Mouse (Mus musculus): ENCODE measurements around the gene C1qtnf9. TPM values are rescaled to one million over a fixed set of nuclear protein-coding genes. Genes with fewer than 3 reads are reported as not detected.

The C1qtnf9 gene
- polyA plus RNA-seq, 1 experiment: 0.70 TPM

GRCm38 (mm10) chr14:60765025-60765424 is 2.9 kb upstream of the C1qtnf9 start:
- H3K27me3 ChIP-seq (ENCODE audit: control insufficient read depth, insufficient read depth, low read length): no peaks in the 10 kb centered on the region
- peak overlapping the region; percentile 63 for H3K27ac ChIP-seq (ENCODE audit: insufficient read depth, low read depth, low read length)
- no peak for TF ChIP-seq CTCF (IDR thresholded peaks at IDR 0.05; ENCODE audit: extremely low read depth, insufficient read length, insufficient replicate concordance, low read depth, low read length)
- TF ChIP-seq POLR2A (IDR thresholded peaks at IDR 0.05; ENCODE audit: low read depth, low read length): no peak
- no peak overlapping the region for H3K4me3 ChIP-seq (ENCODE audit: low read depth, low read length)
- no peaks in the 10 kb centered on the region for H3K4me1 ChIP-seq (ENCODE audit: control insufficient read depth, insufficient read depth, insufficient read length, low read length)
- H3K36me3 ChIP-seq (ENCODE audit: control insufficient read depth, insufficient read depth, low read length): peaks cover 30% of the 10 kb centered on the region
- WGBS: 64% methylated on average over 2 of the region's 2 CpGs

- Histone ChIP-seq H3K4me3 (ENCODE audit: low read depth, low read length) (no peak overlapping the region), H3K27ac (ENCODE audit: insufficient read depth, low read depth, low read length) (0 out of 2 replicates have a peak overlapping the region, but pooled peaks have one; percentile 43), H3K4me1 (ENCODE audit: control insufficient read depth, insufficient read depth, insufficient read length, low read length) (no peaks in the 10 kb centered on the region), H3K27me3 (ENCODE audit: control insufficient read depth, insufficient read depth, low read length) (no peaks in the 10 kb centered on the region), H3K36me3 (ENCODE audit: control insufficient read depth, insufficient read depth, low read length) (no peaks in the 10 kb centered on the region)
- no peak for TF ChIP-seq CTCF (IDR thresholded peaks at IDR 0.05; ENCODE audit: extremely low read depth, insufficient read length, insufficient replicate concordance, low read depth, low read length)
- no peak for TF ChIP-seq POLR2A (IDR thresholded peaks at IDR 0.05; ENCODE audit: low read depth, low read length)
- 47% methylated on average over 6 of the region's 6 CpGs for WGBS
These were observed 1.4 kb downstream of the C1qtnf9 start for GRCm38 (mm10) chr14:60769340-60769739.

- Histone ChIP-seq H3K27ac (ENCODE audit: insufficient read depth, low read depth, low read length) (no peak overlapping the region), H3K27me3 (ENCODE audit: control insufficient read depth, insufficient read depth, low read length) (no peaks in the 10 kb centered on the region), H3K4me3 (ENCODE audit: low read depth, low read length) (no peak overlapping the region), H3K36me3 (ENCODE audit: control insufficient read depth, insufficient read depth, low read length) (no peaks in the 10 kb centered on the region), H3K4me1 (ENCODE audit: control insufficient read depth, insufficient read depth, insufficient read length, low read length) (no peaks in the 10 kb centered on the region)
- 58% methylated on average over 6 of the region's 6 CpGs for WGBS
- no peak for TF ChIP-seq CTCF (IDR thresholded peaks at IDR 0.05; ENCODE audit: extremely low read depth, insufficient read length, insufficient replicate concordance, low read depth, low read length)
- TF ChIP-seq POLR2A (IDR thresholded peaks at IDR 0.05; ENCODE audit: low read depth, low read length): no peak
These were observed 2.7 kb downstream of the C1qtnf9 start for GRCm38 (mm10) chr14:60770594-60770993.

- Histone ChIP-seq H3K27ac (ENCODE audit: insufficient read depth, low read depth, low read length) (no peak overlapping the region), H3K4me1 (ENCODE audit: control insufficient read depth, insufficient read depth, insufficient read length, low read length) (no peaks in the 10 kb centered on the region), H3K36me3 (ENCODE audit: control insufficient read depth, insufficient read depth, low read length) (no peaks in the 10 kb centered on the region), H3K4me3 (ENCODE audit: low read depth, low read length) (peak overlapping the region; percentile 21; the same call in 1 of the 2 replicates), H3K27me3 (ENCODE audit: control insufficient read depth, insufficient read depth, low read length) (no peaks in the 10 kb centered on the region)
- peak; percentile 99; the same call in 1 of the 2 replicates for TF ChIP-seq CTCF (IDR thresholded peaks at IDR 0.05; ENCODE audit: extremely low read depth, insufficient read length, insufficient replicate concordance, low read depth, low read length)
- TF ChIP-seq POLR2A (IDR thresholded peaks at IDR 0.05; ENCODE audit: low read depth, low read length): no peak
- WGBS: under 1% methylated on average over 8 of the region's 8 CpGs
These were observed 3.1 kb downstream of the C1qtnf9 start for GRCm38 (mm10) chr14:60771057-60771456.

- Histone ChIP-seq H3K36me3 (ENCODE audit: control insufficient read depth, insufficient read depth, low read length) (no peaks in the 10 kb centered on the region), H3K4me1 (ENCODE audit: control insufficient read depth, insufficient read depth, insufficient read length, low read length) (no peaks in the 10 kb centered on the region), H3K27ac (ENCODE audit: insufficient read depth, low read depth, low read length) (no peak overlapping the region), H3K4me3 (ENCODE audit: low read depth, low read length) (no peak overlapping the region), H3K27me3 (ENCODE audit: control insufficient read depth, insufficient read depth, low read length) (no peaks in the 10 kb centered on the region)
- TF ChIP-seq CTCF (IDR thresholded peaks at IDR 0.05; ENCODE audit: extremely low read depth, insufficient read length, insufficient replicate concordance, low read depth, low read length) (peak; percentile 10; the same call in 1 of the 2 replicates), POLR2A (IDR thresholded peaks at IDR 0.05; ENCODE audit: low read depth, low read length) (no peak)
- WGBS: 83% methylated on average over 2 of the region's 2 CpGs
These were observed 5.5 kb downstream of the C1qtnf9 start for GRCm38 (mm10) chr14:60773476-60773875.

- no peaks in the 10 kb centered on the region for H3K27me3 ChIP-seq (ENCODE audit: control insufficient read depth, insufficient read depth, low read length)
- H3K27ac ChIP-seq (ENCODE audit: insufficient read depth, low read depth, low read length): no peak overlapping the region
- no peaks in the 10 kb centered on the region for H3K36me3 ChIP-seq (ENCODE audit: control insufficient read depth, insufficient read depth, low read length)
- H3K4me3 ChIP-seq (ENCODE audit: low read depth, low read length): no peak overlapping the region
- WGBS: 83% methylated on average over 8 of the region's 8 CpGs
- no peaks in the 10 kb centered on the region for H3K4me1 ChIP-seq (ENCODE audit: control insufficient read depth, insufficient read depth, insufficient read length, low read length)
- TF ChIP-seq CTCF (IDR thresholded peaks at IDR 0.05; ENCODE audit: extremely low read depth, insufficient read length, insufficient replicate concordance, low read depth, low read length) (no peak), POLR2A (IDR thresholded peaks at IDR 0.05; ENCODE audit: low read depth, low read length) (no peak)
These were observed 8.6 kb downstream of the C1qtnf9 start for GRCm38 (mm10) chr14:60776521-60776920.

- H3K36me3 ChIP-seq (ENCODE audit: control insufficient read depth, insufficient read depth, low read length): no peaks in the 10 kb centered on the region
- no peaks in the 10 kb centered on the region for H3K4me1 ChIP-seq (ENCODE audit: control insufficient read depth, insufficient read depth, insufficient read length, low read length)
- TF ChIP-seq POLR2A (IDR thresholded peaks at IDR 0.05; ENCODE audit: low read depth, low read length) (no peak), CTCF (IDR thresholded peaks at IDR 0.05; ENCODE audit: extremely low read depth, insufficient read length, insufficient replicate concordance, low read depth, low read length) (no peak)
- H3K27me3 ChIP-seq (ENCODE audit: control insufficient read depth, insufficient read depth, low read length): no peaks in the 10 kb centered on the region
- H3K4me3 ChIP-seq (ENCODE audit: low read depth, low read length): no peak overlapping the region
- 80% methylated on average over 5 of the region's 5 CpGs for whole genome bisulfite sequencing
- no peak overlapping the region for H3K27ac ChIP-seq (ENCODE audit: insufficient read depth, low read depth, low read length)
These were observed 9.6 kb downstream of the C1qtnf9 start for GRCm38 (mm10) chr14:60777485-60777919.
